Mouse (Mus musculus): ENCODE data around the gene Klhdc4.

The Klhdc4 gene

GRCm38 (mm10) chr8:121849303-121849702 lies 19.9 kb upstream of the Klhdc4 start:
- no peak for DNase-seq

- no peak for DNase-seq
These were observed 19.1 kb upstream of the Klhdc4 start for GRCm38 (mm10) chr8:121848495-121848894.

- no peak for DNase-seq
These were observed 18.6 kb upstream of the Klhdc4 start for GRCm38 (mm10) chr8:121847987-121848386.

GRCm38 (mm10) chr8:121847261-121847822 lies 18.0 kb upstream of the Klhdc4 start:
- no peak for DNase-seq

GRCm38 (mm10) chr8:121846815-121847214 lies 17.4 kb upstream of the Klhdc4 start:
- no peak for DNase-seq

GRCm38 (mm10) chr8:121844765-121845164 lies 15.4 kb upstream of the Klhdc4 start:
- no peak for DNase-seq

- no peak for DNase-seq
These were observed 13.9 kb upstream of the Klhdc4 start for GRCm38 (mm10) chr8:121843184-121843733.

- no peak for DNase-seq
These were observed 12.9 kb upstream of the Klhdc4 start for GRCm38 (mm10) chr8:121842064-121842955.

GRCm38 (mm10) chr8:121841242-121841641 lies 11.9 kb upstream of the Klhdc4 start:
- DNase-seq = peak; percentile 84

- DNase-seq = peak; percentile 81
These were observed 3.1 kb upstream of the Klhdc4 start for GRCm38 (mm10) chr8:121832503-121832902.

GRCm38 (mm10) chr8:121832061-121832460 lies 2.7 kb upstream of the Klhdc4 start:
- no peak for DNase-seq

GRCm38 (mm10) chr8:121829777-121830362 lies 501 bp upstream of the Klhdc4 start:
- peak; percentile 52 for DNase-seq

GRCm38 (mm10) chr8:121828376-121829023 lies 869 bp downstream of the Klhdc4 start:
- no peak for DNase-seq

- no peak for DNase-seq
These were observed 1.6 kb downstream of the Klhdc4 start for GRCm38 (mm10) chr8:121827726-121828125.

- no peak for DNase-seq
These were observed 7.6 kb downstream of the Klhdc4 start for GRCm38 (mm10) chr8:121821770-121822169.

- no peak for DNase-seq
These were observed 8.0 kb downstream of the Klhdc4 start for GRCm38 (mm10) chr8:121821320-121821719.

GRCm38 (mm10) chr8:121820840-121821239 lies 8.5 kb downstream of the Klhdc4 start:
- no peak for DNase-seq

- DNase-seq = no peak
These were observed 11.1 kb downstream of the Klhdc4 start for GRCm38 (mm10) chr8:121818226-121818625.

GRCm38 (mm10) chr8:121811931-121812570 lies 17.3 kb downstream of the Klhdc4 start:
- no peak for DNase-seq

GRCm38 (mm10) chr8:121811502-121811901 lies 17.9 kb downstream of the Klhdc4 start:
- DNase-seq = no peak

GRCm38 (mm10) chr8:121809524-121810155 lies 19.7 kb downstream of the Klhdc4 start:
- DNase-seq = no peak

GRCm38 (mm10) chr8:121808032-121808431 lies 21.3 kb downstream of the Klhdc4 start:
- no peak for DNase-seq
